Mouse (Mus musculus) olfactory bulb, adult 2 months (tissue): Measurements from ENCODE around the gene Arcn1.

ENCODE experiments used
- CTCF ChIP-seq: fragments of 200-500 bp; IDR thresholded peaks from 2 replicates; pipeline ENCODE4 v1.5.1; 2012; ENCODE audit warnings: low read depth, mild to moderate bottlenecking, low read length, moderate library complexity; ENCODE audit not compliant: insufficient read depth
- POLR2A ChIP-seq: fragments of 200-500 bp; IDR thresholded peaks from 2 replicates; pipeline ENCODE4 v1.6.1; 2012; ENCODE audit warnings: mild to moderate bottlenecking, low read depth, low read length, moderate library complexity; ENCODE audit not compliant: insufficient read depth

GRCm38 (mm10) chr9:44710213-44710612 is 57.4 kb downstream of the Arcn1 start:
- no peak for TF ChIP-seq POLR2A
- no peak for TF ChIP-seq CTCF
